Mouse (Mus musculus) right cerebral cortex, adult 2 months (tissue): ENCODE results near the gene Olfr2.
"Not testable (repeated sequence)": the region's sequence is repeated elsewhere in the genome, so short reads cannot be mapped to it uniquely, and the experiment has no call there.

Experiments
- DNase-seq, 2 experiments: peaks; one replicate each; pipeline ENCODE4 v3.0.0; 2021 to 2022; ENCODE audit warnings: low spot score in 2 of 2

Olfr2 gene

GRCm38 (mm10) chr7:107005972-107006371 lies at the start of gene Olfr2:
TSS of gene Olfr2 (minus strand) at chr7:107006072.
- DNase-seq: no peak

- DNase-seq: no peak
Measured at GRCm38 (mm10) chr7:107047578-107047977, 41.7 kb upstream of the Olfr2 start.

GRCm38 (mm10) chr7:107045833-107046232 lies 40.0 kb upstream of the Olfr2 start:
- peak; percentile 34 to 63 for DNase-seq

- no peak for DNase-seq
Measured at GRCm38 (mm10) chr7:107044407-107044806, 38.5 kb upstream of the Olfr2 start.

GRCm38 (mm10) chr7:107043136-107043535 lies 37.3 kb upstream of the Olfr2 start:
- DNase-seq: no peak

- no peak for DNase-seq
Measured at GRCm38 (mm10) chr7:107039934-107040563, 34.2 kb upstream of the Olfr2 start.

GRCm38 (mm10) chr7:107030874-107031273 lies 25.0 kb upstream of the Olfr2 start, which contains the start of gene Olfr713:
TSS of gene Olfr713 (plus strand) at chr7:107031174.
- DNase-seq: no peak

- DNase-seq: no peak
Measured at GRCm38 (mm10) chr7:107004169-107004568, 1.7 kb downstream of the Olfr2 start.

- no peak for DNase-seq
Measured at GRCm38 (mm10) chr7:107000798-107001197, 5.1 kb downstream of the Olfr2 start.

- DNase-seq: no peak
Measured at GRCm38 (mm10) chr7:106985236-106985635, 20.6 kb downstream of the Olfr2 start.

GRCm38 (mm10) chr7:106975353-106975752 lies 30.5 kb downstream of the Olfr2 start, which contains the start of gene Olfr711:
TSS of gene Olfr711 (minus strand) at chr7:106975453.
- no peak for DNase-seq

- not testable (repeated sequence) for DNase-seq
Measured at GRCm38 (mm10) chr7:106967503-106967902, 38.4 kb downstream of the Olfr2 start.

- no peak for DNase-seq
Measured at GRCm38 (mm10) chr7:106963837-106964236, 42.0 kb downstream of the Olfr2 start, which contains the start of gene Olfr6. TSS of gene Olfr6 (minus strand) at chr7:106963937.

GRCm38 (mm10) chr7:106948212-106948611 lies 57.7 kb downstream of the Olfr2 start, which contains the start of gene Olfr710:
TSS of gene Olfr710 (minus strand) at chr7:106948312.
- DNase-seq: no peak
